Mouse (Mus musculus) CH12.LX (cell line): ENCODE data around the gene Tmem245. TPM values are rescaled to one million over a fixed set of nuclear protein-coding genes. Genes with fewer than 3 reads are reported as not detected.

Source experiments
- DNase-seq: peaks from one replicate; pipeline ENCODE4 v3.0.0-alpha.2; 2013; ENCODE audit errors: extremely low read depth
- H3K27ac ChIP-seq: 2 replicates; pipeline ENCODE4 v1.5.1; 2012; ENCODE audit warnings: low read depth, mild to moderate bottlenecking, control low read depth, moderate library complexity; ENCODE audit not compliant: insufficient read depth
- H3K27me3 ChIP-seq: replicated peaks from 2 replicates; pipeline ENCODE3; 2012; ENCODE audit warnings: inconsistent platforms
- H3K36me3 ChIP-seq, 2 experiments: replicated peaks in 1 of 2; 2 replicates each; pipeline versions ENCODE3 to v1.6.1; 2012; ENCODE audit warnings: inconsistent platforms in 1 of 2, low read length in 1 of 2, mild to moderate bottlenecking in 1 of 2, mixed read lengths in 1 of 2, moderate library complexity in 1 of 2; ENCODE audit not compliant: control insufficient read depth in 1 of 2, insufficient read depth in 1 of 2
- H3K4me1 ChIP-seq, 2 experiments: 2 replicates each; pipeline ENCODE4 v1.6.1; 2012; ENCODE audit warnings: inconsistent platforms in 1 of 2, moderate library complexity in 1 of 2; ENCODE audit not compliant: insufficient read depth in 2 of 2, control insufficient read depth in 1 of 2
- H3K4me2 ChIP-seq: 2 replicates; pipeline ENCODE4 v1.6.1; 2012; ENCODE audit warnings: low read depth, mild to moderate bottlenecking, control low read depth; ENCODE audit not compliant: poor library complexity, insufficient read depth, severe bottlenecking
- H3K4me3 ChIP-seq, 3 experiments: fragments of 150-350 bp in 1 of 3; sonication (generic) in 1 of 3; replicated peaks in 1 of 3; 2 replicates each; pipeline versions ENCODE3 to v1.5.1; 2011 to 2012; ENCODE audit warnings: low read depth in 2 of 3, low read length in 2 of 3, mild to moderate bottlenecking in 2 of 3, moderate library complexity in 2 of 3, control low read depth in 1 of 3, improper control_type of control experiment in 1 of 3, inconsistent platforms in 1 of 3, mixed read lengths in 1 of 3; ENCODE audit not compliant: poor library complexity in 1 of 3
- H3K79me2 ChIP-seq: replicated peaks from 2 replicates; pipeline ENCODE4 v1.6.1; 2012; ENCODE audit warnings: mild to moderate bottlenecking, moderate library complexity; ENCODE audit not compliant: control insufficient read depth, poor library complexity, insufficient read depth, severe bottlenecking; ENCODE audit errors: extremely low read depth
- H3K9ac ChIP-seq: 2 replicates; pipeline ENCODE4 v1.6.1; 2012; ENCODE audit warnings: low read depth, mild to moderate bottlenecking, control low read depth, moderate library complexity; ENCODE audit not compliant: insufficient read depth
- H3K9me3 ChIP-seq: replicated peaks from 2 replicates; pipeline ENCODE3; 2012; ENCODE audit warnings: low read length, inconsistent platforms, mixed read lengths
- CHD2 ChIP-seq: IDR thresholded peaks from 2 replicates; pipeline ENCODE4 v1.6.1; 2011; ENCODE audit warnings: low read length, improper control_type of control experiment
- EP300 ChIP-seq: IDR thresholded peaks from 2 replicates; pipeline ENCODE4 v1.6.1; 2011; ENCODE audit warnings: low read length, improper control_type of control experiment
- ETS1 ChIP-seq: conservative IDR thresholded peaks from 2 replicates; pipeline ENCODE4 v1.6.1; 2012; ENCODE audit warnings: low read depth, mild to moderate bottlenecking, inconsistent platforms, low read length, improper control_type of control experiment, moderate library complexity
- GABPA ChIP-seq: IDR thresholded peaks from 2 replicates; pipeline ENCODE4 v1.6.1; 2012; ENCODE audit warnings: low read depth, low read length, improper control_type of control experiment, inconsistent platforms; ENCODE audit not compliant: insufficient replicate concordance
- HCFC1 ChIP-seq: IDR thresholded peaks from 2 replicates; pipeline ENCODE4 v1.6.1; 2012; ENCODE audit warnings: low read depth, mild to moderate bottlenecking, inconsistent platforms, low read length, improper control_type of control experiment
- JUN ChIP-seq: IDR thresholded peaks from 2 replicates; pipeline ENCODE4 v1.6.1; 2011; ENCODE audit warnings: low read depth, mild to moderate bottlenecking, low read length, improper control_type of control experiment, moderate library complexity; ENCODE audit not compliant: insufficient read depth
- KAT2A ChIP-seq: IDR thresholded peaks from 2 replicates; pipeline ENCODE4 v1.6.1; 2012; ENCODE audit warnings: low read length, improper control_type of control experiment, inconsistent platforms; ENCODE audit not compliant: insufficient replicate concordance
- MAX ChIP-seq: IDR thresholded peaks from 2 replicates; pipeline ENCODE4 v1.6.1; 2011; ENCODE audit warnings: low read length, improper control_type of control experiment
- MEF2A ChIP-seq: IDR thresholded peaks from 2 replicates; pipeline ENCODE4 v1.6.1; 2014; ENCODE audit warnings: low read depth, mild to moderate bottlenecking, inconsistent platforms, low read length, improper control_type of control experiment, borderline replicate concordance
- MXI1 ChIP-seq: IDR thresholded peaks from 2 replicates; pipeline ENCODE4 v1.6.1; 2011; ENCODE audit warnings: mild to moderate bottlenecking, low read depth, low read length, improper control_type of control experiment
- MYC ChIP-seq: IDR thresholded peaks from 2 replicates; pipeline ENCODE4 v1.6.1; 2011; ENCODE audit warnings: low read depth, mild to moderate bottlenecking, improper control_type of control experiment, low read length
- PAX5 ChIP-seq: IDR thresholded peaks from 2 replicates; pipeline ENCODE4 v1.6.1; 2012; ENCODE audit warnings: low read length, inconsistent platforms, mixed read lengths
- POLR2AphosphoS2 ChIP-seq: IDR thresholded peaks from 2 replicates; pipeline ENCODE4 v1.6.1; 2011; ENCODE audit warnings: low read depth, low read length, improper control_type of control experiment
- RCOR1 ChIP-seq: conservative IDR thresholded peaks from 2 replicates; pipeline ENCODE4 v1.6.1; 2012; ENCODE audit warnings: low read depth, mild to moderate bottlenecking, inconsistent platforms, low read length, improper control_type of control experiment
- SIN3A ChIP-seq: IDR thresholded peaks from 2 replicates; pipeline ENCODE4 v1.6.1; 2012; ENCODE audit warnings: low read length, improper control_type of control experiment, inconsistent platforms
- SMC3 ChIP-seq: IDR thresholded peaks from 2 replicates; pipeline ENCODE4 v1.6.1; 2011; ENCODE audit warnings: low read depth, low read length, improper control_type of control experiment
- TCF12 ChIP-seq: IDR thresholded peaks from 2 replicates; pipeline ENCODE4 v1.6.1; 2014; ENCODE audit warnings: low read depth, mild to moderate bottlenecking, inconsistent platforms, low read length, improper control_type of control experiment
- USF1 ChIP-seq: IDR thresholded peaks from 2 replicates; pipeline ENCODE4 v1.6.1; 2014; ENCODE audit warnings: low read depth, mild to moderate bottlenecking, inconsistent platforms, low read length, improper control_type of control experiment
- USF2 ChIP-seq: conservative IDR thresholded peaks from 2 replicates; pipeline ENCODE4 v1.6.1; 2011; ENCODE audit warnings: low read depth, low read length, improper control_type of control experiment
- ZKSCAN1 ChIP-seq: IDR thresholded peaks from 2 replicates; pipeline ENCODE4 v1.6.1; 2012; ENCODE audit warnings: low read depth, inconsistent platforms, low read length, improper control_type of control experiment, borderline replicate concordance
- ZNF384 ChIP-seq: IDR thresholded peaks from 2 replicates; pipeline ENCODE4 v1.6.1; 2012; ENCODE audit warnings: low read depth, low read length, improper control_type of control experiment, inconsistent platforms
- dilution Hi-C: fragments of 300-500 bp; cut with MboI; formaldehyde crosslinking; loops from 2 replicates; pipeline ENCODE4 v1.14.3; 2020; ENCODE audit warnings: low sequenced_read_pairs; ENCODE audit not compliant: extremely low pct_unique_long_range_greater_than_20kb, extremely low pct_ligation_motif_present
- in situ Hi-C: fragments of 300-500 bp; cut with MboI; formaldehyde crosslinking; loops from 3 replicates; pipeline ENCODE4 v1.14.3; 2019; ENCODE audit warnings: low sequenced_read_pairs, low pct_ligation_motif_present, low pct_unique_long_range_greater_than_20kb, mixed read lengths
- polyA plus RNA-seq: library from polyadenylated mRNA; unstranded; fragments of >175 nt; gene quantifications from 2 replicates; pipeline ENCODE4 v1.2.1, GENCODE M21; 2012; ENCODE audit warnings: low read depth; ENCODE audit not compliant: insufficient read length
- total RNA-seq, 2 experiments: library from RNA; depleted of rRNA; stranded (reverse); fragments of 300-350 nt in 1 of 2; fragments of >200 nt in 1 of 2; gene quantifications; 2 replicates each; pipeline ENCODE4 v1.2.3; 2012 to 2014

Gene Tmem245
- total and polyA plus RNA-seq, 3 experiments = 4.4 to 9.0 (median 5.6) TPM

DNA sequence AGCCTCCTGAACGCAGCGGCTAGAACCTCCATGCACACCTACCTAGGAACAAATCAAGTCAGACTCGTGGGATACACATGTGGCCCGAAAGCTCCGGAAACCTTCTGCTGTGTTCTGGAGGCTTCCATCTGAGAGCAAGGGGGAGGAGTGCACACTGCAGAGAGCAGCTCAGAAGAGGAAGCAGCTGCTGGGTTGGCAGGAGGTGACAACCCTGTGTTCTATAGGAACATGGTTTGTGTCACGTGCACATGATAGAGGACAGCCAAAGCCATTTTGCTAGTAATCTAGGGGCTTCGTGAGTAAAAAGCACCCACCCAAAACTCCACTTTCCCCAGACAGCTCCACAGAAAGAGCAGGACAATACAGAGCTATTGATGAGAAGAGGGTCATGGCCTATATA lies 46.1 kb upstream of the Tmem245 start:
- no peaks in the 10 kb centered on the region for H3K36me3 ChIP-seq
- no peaks in the 10 kb centered on the region for H3K4me1 ChIP-seq
- H3K4me3 ChIP-seq = no peak overlapping the region
- no peak for DNase-seq
- H3K27ac ChIP-seq = no peak overlapping the region
- TF ChIP-seq MXI1 (no peak), ETS1 (no peak), POLR2AphosphoS2 (no peak), HCFC1 (no peak), KAT2A (no peak), MEF2A (no peak), SIN3A (no peak), USF2 (no peak)
- TF ChIP-seq, all 38 proteins: peak for 0
- Histone ChIP-seq H3K27me3 (no peaks in the 10 kb centered on the region), H3K4me2 (no peak overlapping the region), H3K79me2 (no peaks in the 10 kb centered on the region), H3K9ac (no peak overlapping the region), H3K9me3 (peaks cover 4% of the 10 kb centered on the region)
- in situ Hi-C loops (no loop called here), dilution Hi-C loops (no loop called here)

DNA sequence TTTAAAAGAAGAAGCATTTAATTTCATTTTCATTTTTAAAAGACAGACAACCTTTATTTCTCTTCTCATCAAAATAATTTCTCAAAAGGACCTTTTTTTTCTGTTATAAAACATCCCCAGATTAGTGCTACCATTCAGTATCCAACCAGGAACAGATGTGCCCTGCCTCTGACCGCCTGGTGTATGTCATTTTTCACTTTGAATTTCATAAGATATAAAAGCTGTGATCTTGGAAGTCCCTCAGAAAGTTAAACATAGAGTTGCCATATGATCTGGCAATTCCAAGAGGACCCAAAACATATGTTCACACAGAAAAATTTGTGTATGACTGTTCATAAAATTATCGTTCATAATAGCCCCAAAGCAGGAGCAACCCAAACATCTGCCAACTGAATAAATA lies 44.7 kb upstream of the Tmem245 start:
- TF ChIP-seq MEF2A (no peak), PAX5 (no peak), RCOR1 (no peak), ETS1 (no peak), TCF12 (no peak), GABPA (no peak), USF1 (no peak)
- H3K79me2 ChIP-seq = no peaks in the 10 kb centered on the region
- in situ Hi-C loops (no loop called here), dilution Hi-C loops (no loop called here)
- no peaks in the 10 kb centered on the region for H3K27me3 ChIP-seq
- H3K36me3 ChIP-seq = no peaks in the 10 kb centered on the region
- H3K9ac ChIP-seq = no peak overlapping the region
- peaks cover 4% of the 10 kb centered on the region for H3K9me3 ChIP-seq
- no peaks in the 10 kb centered on the region for H3K4me1 ChIP-seq
- H3K4me2 ChIP-seq = no peak overlapping the region
- H3K4me3 ChIP-seq = no peak overlapping the region
- H3K27ac ChIP-seq = no peak overlapping the region
- no peak for DNase-seq

DNA sequence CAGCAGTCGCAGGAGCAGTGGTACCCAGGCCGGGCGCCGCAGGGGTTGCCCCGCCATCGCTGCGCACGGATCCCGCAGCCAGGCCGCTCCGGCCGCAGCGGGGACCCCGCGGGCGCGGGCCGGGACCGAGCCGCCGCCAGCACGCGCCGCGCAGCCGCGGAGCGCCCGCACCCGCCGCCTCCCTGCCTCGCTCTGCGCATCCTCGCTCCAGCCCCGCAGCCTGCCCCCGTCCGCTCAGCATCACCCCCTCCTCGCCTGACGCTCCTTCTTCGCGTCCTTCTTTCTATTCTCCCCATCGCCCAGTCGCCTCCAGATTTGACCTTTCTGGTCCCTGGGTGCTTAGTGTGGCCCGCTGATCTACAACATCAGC lies 43.0 kb upstream of the Tmem245 start, which contains the start of gene Frrs1l:
Gene Frrs1l, minus strand, starts transcription at position 177 of the 370 bp plus-strand sequence.
- dilution Hi-C loops = no loop called here
- TF ChIP-seq ZNF384 = no peak
- no peak for TF ChIP-seq MYC
- no peak for TF ChIP-seq CHD2
- TF ChIP-seq JUN = no peak
- no peak for TF ChIP-seq SMC3
- no peak for TF ChIP-seq MAX
- TF ChIP-seq EP300 = no peak
- no peak for TF ChIP-seq ZKSCAN1
- Histone ChIP-seq H3K27ac (no peak within 1 kb of the TSS), H3K79me2 (no peaks in the 10 kb centered on the region), H3K36me3 (no peaks in the 10 kb centered on the region), H3K4me1 (no peaks in the 10 kb centered on the region), H3K4me3 (no peak within 1 kb of the TSS), H3K27me3 (no peaks in the 10 kb centered on the region), H3K9ac (no peak within 1 kb of the TSS), H3K4me2 (no peak within 1 kb of the TSS), H3K9me3 (no peaks in the 10 kb centered on the region)
- DNase-seq = no peak
- in situ Hi-C loops = no loop called here
